Mouse (Mus musculus) G1E-ER4 (cell line): ENCODE results near the gene Mapkapk5. TPM values are rescaled to one million over a fixed set of nuclear protein-coding genes. Genes with fewer than 3 reads are reported as not detected.

ENCODE experiments used
- GATA1 ChIP-seq: IDR thresholded peaks from one replicate; pipeline ENCODE4 v1.8.0; 2012; ENCODE audit warnings: low read length, inconsistent platforms
- polyA plus RNA-seq: library from polyadenylated mRNA; stranded (reverse); fragments of >175 nt; gene quantifications from 2 replicates; pipeline ENCODE4 v1.2.3, GENCODE M21; 2012

Gene Mapkapk5
- polyA plus RNA-seq, 1 experiment = 52.3 TPM

DNA sequence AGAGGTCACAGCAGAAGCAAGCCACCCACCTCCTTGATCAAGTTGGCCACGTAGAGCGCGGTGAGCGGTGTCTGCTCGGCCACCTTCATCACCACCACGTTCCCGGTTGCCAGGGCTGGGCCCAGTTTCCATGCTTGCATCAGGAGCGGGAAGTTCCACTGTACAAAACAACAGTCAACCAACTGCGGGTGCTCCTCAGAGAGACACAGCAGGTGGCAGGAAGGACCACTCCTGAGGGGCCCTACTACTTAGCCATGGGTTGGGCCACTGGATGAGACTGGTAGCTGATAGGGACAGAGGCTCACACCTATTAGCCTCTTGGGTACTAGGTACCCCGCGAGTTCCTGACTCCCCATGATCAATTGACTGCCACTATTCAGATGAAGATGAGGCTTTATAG lies 30.2 kb upstream of the Mapkapk5 start:
- no peak for TF ChIP-seq GATA1

DNA sequence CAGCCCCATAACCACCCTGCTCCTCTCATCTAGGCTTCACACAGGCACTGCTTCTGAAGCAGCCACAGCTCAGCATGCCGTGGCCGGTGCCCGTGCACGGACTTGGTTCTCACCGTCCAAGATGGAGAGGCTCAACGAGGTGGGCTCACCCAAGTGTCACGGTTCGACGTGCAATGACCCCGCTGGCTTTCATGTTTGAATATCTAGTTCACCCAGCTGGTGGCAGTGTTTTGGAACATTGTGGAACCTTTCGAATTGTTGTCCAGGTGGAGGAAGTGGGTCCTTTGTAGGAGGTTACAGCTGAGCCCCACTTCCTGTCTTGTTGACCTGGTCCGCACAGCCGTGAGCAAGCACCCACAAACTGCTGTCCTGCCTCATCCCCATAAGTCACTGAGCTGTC lies 28.4 kb upstream of the Mapkapk5 start:
- no peak for TF ChIP-seq GATA1

DNA sequence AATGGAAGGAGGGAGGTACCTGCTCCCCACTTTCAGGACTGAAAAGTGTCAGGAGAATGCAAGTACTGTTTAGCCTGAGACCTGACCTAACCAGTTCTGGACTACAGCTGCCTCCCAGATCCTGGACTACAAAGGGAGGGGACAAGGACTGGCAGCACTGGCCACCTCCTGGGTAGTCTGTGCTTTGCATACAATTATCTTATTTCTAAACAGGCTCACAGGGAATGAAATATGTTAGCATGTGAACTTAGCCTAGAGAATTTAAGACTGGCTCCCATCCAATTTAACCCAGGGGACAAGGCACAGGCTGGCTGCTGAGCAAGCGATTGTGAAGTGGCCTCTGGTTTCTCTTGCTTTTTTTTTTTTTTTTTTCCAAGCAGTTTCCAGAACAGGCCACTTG lies 25.1 kb upstream of the Mapkapk5 start:
- TF ChIP-seq GATA1 = no peak

DNA sequence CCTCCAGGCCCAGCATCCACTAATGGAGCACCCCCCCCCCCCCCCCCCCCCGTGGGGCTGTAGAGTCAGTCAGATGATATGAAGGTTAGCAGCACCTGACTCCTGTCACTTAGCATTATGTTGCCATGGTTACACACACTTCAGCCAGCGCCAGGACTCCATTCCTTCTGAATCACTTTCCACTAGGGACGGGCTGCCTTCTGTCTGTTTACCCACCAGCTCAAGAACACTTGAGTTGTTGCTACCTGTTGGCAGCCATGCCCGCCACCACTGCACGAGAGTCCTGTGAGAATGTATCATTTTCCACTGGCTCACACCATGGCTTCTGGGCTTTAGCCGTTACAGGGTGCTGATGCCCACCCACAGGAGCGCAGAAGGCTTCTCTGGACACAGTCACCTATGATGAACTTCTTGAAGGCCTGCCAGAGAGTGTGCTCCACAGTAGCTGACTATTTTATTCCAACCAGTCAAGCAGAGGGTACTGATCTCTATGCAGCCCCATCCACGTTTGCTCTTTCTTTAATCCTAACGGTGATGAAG lies 24.2 kb upstream of the Mapkapk5 start:
- TF ChIP-seq GATA1 = no peak

DNA sequence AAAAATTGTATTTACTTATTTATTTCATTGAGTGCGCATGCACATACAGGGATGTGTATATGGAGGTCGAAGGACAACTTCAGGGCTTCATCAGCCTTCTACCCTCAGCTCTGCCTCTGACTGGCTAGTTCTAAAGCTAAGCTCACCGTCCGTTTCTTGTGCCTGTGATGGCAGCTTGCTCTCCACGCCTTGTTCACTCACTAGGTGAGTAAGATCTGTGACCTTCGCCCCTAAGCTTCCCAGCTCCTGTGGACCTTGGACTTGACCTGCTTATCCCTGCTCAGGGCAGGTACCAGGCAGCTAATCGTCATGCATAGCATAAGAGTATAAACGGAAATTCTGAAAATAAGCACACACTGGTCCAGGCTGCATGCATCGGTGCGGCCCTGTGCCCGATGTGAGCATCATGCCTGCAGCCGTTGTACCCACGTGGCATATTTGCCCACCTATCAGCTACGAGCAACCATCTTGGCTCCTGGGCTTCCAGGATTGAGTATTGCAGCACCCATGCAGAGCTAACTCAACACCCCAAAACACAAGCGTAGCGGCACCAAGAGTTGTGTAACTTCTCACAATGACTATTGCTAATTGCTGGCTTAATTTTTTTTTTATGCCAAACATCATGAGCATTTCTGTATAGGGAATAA lies 20.5 kb upstream of the Mapkapk5 start:
- no peak for TF ChIP-seq GATA1

DNA sequence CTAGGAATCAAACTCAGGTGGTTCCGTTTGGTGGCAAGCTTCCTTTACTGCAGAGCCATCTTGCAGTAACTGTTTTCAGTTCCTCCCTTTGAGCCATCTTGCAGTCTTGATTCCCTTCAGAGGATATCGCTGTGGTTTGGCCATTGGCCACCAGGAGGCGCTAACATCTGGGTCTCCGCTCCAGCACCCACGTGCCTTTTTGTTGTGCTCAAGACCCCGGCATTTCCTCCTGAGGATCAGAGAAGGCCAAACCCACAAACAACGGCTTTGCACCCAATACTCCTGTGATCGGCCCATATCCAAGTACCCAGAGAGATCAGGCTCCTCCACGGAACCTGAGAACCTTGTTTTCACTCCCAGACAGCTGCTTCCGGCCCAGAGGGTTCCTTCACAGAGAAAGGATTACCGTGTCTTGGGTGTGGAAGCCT lies 18.8 kb upstream of the Mapkapk5 start:
- no peak for TF ChIP-seq GATA1

DNA sequence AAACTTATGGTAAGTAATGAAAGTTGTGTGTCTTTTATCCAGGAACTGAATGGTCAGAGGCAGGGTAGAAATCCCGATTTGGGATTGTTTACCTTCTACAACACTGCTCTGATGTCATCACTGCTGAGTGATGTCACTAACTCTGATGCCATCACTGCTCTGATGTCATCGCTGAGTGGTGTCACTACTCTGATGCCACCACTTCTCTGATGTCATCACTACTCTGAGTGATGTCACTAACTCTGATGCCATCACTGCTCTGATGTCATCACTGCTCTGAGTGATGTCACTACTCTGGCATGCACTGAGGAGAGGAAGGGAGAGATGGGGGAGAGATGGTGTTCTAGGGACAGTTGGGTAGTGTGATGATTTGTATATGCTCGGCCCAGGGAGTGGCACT lies 16.7 kb upstream of the Mapkapk5 start:
- no peak for TF ChIP-seq GATA1

DNA sequence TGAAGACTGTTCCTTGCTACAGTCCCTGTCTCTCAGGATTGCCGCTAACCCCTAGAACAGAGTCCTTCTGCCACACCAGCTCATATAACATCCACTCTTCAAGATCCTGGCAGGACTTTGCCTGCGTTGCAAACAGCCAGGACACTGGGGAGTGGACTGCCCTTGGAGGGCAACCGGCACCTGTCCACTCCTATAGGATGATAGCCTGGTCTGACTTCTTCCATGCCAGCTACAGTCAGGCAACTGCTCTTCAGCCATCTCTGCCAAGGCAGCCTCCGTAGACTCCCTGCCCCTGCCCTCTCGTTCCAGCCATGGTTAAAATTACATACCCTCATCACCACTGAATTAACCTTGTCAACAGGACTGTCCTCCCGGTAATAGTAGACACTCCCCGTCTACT lies 3.5 kb upstream of the Mapkapk5 start:
- TF ChIP-seq GATA1 = no peak

DNA sequence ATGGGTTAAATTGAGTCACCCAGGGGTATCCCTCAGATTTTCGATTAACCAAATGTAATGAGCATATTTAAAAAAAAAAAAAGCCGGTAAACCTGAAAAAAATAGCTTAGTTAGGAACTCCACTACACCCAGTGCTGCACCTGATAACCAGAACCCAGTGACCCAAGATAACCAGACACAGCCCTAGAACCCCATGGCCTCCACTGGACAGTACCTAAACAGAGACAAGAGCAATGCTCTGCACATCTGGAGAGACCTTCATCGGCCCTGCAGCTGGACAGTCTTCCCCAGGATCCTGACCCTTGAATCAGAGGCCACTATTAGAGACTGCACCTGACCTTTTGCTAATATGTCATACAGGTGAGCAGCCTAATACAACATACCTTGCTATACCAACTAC lies 1.4 kb upstream of the Mapkapk5 start:
- no peak for TF ChIP-seq GATA1

DNA sequence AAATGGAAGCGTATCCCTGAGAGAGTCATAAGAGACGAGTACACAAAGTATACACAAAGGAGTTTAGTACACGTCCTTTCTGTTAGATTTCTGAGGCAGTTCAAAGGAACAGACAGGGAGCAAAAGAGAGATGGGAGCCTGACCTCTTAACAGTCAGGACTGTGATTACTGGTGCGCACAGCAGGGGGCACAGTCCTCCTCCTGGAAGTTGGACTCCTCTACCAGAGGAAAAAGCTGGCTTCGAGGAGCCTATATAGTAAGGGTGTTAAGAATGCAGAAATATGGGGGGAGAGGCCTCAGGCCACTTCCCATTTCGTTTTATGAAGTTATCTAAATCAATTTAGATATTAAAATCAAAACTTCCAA lies 808 bp upstream of the Mapkapk5 start:
- TF ChIP-seq GATA1 = no peak

DNA sequence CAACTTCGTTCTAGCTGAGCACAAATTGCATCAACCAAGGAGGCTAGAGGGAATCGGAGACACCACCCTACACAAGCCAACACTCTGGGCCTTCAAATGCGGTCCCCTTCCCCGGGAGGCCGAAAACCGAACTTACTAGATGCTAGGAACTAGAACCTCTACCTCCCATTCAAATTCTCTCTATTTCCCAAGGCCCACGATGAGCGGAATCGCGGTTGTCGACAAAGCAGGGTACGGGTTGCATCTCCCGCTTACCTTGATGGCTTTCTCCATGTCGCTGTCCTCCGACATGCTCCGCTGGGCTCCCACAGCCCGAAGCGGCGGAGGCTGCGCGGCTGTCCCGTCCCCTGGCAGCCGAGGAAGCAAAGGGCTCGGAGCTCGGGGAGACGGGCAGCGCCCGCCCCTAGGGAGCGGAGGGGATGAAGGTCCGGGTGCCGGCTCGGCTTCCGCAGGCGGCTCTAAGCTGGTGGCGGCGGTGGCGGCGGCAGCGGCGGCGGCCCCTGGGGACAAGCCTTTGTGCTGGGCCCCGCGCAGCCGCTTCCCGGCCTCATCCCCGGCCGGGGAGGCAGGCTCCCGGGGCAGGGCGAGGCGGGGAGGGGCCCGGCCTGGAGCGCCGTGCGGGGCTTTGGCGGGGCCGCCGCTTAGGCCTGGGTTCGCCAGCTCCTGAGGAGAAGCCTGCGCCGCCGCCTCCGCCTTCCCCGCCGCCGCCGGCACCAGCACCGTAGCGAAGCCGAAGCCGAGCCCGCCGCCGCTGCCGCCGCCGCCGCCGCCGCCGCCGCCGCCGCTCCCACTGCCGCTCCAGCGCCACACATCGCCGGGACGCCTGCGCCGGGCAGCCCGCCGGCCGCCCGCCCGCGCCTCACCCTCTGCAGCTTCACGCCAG lies 554 bp downstream of the Mapkapk5 start, which contains the start of the genes Adam1a and Gm42878:
Adam1a (minus strand) TSS at position 573 of the 883 bp plus-strand sequence.
Gm42878 (minus strand) TSS at position 573 of the 883 bp plus-strand sequence.
- TF ChIP-seq GATA1 = no peak

DNA sequence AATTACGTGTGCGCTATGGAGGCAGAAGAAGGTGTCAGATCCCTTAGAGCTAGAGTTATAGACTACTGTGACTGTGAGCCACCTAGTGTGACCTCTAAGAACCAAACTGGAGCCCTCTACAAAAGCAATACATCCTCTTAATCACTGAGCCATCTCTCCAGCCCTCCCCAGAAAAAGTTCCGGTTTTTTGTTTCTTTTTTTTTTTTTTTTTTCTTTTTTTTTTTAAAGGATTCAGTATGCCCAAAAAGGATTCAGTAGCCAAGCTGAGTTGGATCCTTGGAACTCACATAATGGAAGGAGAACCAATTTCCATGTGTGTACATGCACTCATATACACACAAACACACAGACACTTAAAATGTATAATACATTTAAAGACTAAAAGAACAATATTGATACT lies 2.3 kb downstream of the Mapkapk5 start:
- no peak for TF ChIP-seq GATA1

DNA sequence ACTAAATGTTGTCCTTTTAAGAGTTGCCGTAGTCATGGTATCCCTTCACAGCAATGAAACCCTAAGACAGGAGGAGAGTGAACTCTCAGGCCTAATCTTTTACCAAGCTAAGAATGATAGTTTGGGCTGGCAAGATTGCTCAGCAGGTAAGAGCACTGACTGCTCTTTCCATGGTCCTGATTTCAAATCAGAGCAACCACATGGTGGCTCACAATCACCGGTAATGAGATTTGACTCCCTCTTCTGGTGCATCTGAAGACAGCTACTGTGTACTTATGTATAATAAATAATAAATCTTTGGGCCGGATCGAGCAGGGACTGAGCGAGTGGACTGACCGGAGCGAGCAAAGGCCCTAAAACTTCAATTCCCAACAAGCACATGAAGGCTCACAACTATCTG lies 4.5 kb downstream of the Mapkapk5 start:
- TF ChIP-seq GATA1 = no peak

DNA sequence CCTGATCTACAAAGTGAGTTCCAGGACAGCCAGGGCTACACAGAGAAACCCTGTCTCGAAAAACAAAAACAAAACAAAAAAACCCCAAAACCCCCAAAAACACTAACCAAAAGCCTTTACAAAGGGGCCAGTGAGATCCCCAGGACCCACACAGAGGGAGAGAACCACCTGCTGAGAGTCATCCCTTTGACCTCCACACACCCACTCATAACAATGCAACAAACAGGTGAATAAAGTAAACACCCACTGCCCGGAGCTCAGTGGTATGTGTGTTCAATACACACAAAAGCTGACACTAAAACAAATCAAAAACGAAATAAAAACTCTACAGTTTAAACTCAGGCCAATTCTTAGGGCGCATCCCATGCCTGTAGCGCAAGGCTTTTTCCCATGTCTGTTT lies 5.6 kb downstream of the Mapkapk5 start:
- no peak for TF ChIP-seq GATA1

DNA sequence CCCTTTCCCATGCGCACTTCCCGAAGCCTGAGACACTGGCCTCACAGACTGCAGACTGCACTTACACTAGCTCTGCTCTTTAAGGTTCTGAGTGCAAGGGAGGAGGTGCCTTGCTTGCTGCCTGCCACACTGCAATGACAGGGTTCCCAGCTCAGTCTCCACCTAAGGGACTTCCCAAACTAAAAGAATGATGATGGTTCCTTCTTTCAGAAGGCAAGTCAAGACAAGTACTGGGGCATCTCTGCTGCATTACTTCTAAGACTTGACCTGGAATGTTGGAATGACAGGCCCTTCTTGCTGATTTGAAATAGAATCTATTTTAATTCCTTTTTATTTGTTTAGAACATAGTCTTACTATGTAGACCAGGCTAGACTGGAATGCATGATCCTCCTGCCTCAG lies 8.1 kb downstream of the Mapkapk5 start:
- no peak for TF ChIP-seq GATA1

DNA sequence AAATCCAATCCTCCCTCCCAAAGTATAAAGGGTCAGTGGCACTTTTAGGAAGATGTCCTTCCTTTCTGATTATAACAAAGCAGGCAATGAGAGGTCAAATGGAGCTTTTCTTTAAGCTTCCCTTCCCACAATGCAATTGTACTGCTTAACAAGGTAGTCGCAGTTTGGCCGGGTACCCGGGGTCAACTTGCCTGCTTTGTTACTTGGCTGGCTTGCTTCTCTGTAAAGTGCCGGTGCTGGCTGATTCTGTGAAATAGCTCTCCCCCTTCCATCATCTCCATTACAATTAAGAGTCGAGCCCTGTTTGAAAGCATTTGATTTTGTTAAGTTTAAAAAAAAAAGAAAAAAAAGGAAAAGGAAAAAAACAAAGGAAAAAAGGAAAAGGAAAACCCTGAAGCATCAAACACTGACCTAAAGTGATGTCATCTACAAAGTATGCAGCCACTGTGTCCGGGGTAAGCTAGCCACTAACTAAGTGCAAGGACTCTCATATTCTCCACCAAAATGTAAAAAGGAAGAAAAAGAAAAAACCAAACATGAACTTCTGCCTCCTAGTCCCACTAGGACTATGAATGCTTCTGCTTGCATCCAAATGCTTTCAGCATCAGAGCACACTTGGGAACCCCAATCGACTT lies 8.7 kb downstream of the Mapkapk5 start:
- TF ChIP-seq GATA1 = no peak
